Mouse (Mus musculus) cerebellum, postnatal 25 days (tissue): Measurements from ENCODE around the gene Sgce.

Source experiments
- DNase-seq, 2 experiments: peaks; one replicate each; pipeline ENCODE4 v3.0.0; 2021; ENCODE audit warnings: mixed read lengths in 2 of 2

Gene Sgce

DNA sequence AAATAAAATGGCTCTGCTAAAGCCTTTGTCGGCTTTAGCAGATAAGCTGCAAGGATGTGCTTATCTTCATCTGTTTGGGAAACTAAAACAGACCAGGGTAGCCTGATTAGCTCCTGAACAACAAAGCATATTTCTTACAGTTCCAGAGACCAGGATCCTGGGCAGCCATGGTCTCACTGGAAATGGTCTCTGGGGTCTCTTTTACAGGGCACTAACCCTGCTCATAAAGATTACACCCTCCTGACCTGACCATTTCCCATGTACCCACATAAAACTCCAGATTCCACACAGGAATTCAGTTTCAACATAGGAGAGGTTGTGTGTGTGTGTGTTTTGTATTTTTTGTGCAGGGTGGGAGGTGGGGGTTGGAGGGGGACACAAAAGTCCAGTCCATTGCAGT lies 112.2 kb downstream of the Sgce start:
- no peak for DNase-seq

GRCm38 (mm10) chr6:4633189-4633588 lies 113.8 kb downstream of the Sgce start:
- no peak for DNase-seq

GRCm38 (mm10) chr6:4631464-4631863 lies 115.5 kb downstream of the Sgce start:
- DNase-seq: no peak
